Mouse (Mus musculus): ENCODE results near the gene Abca2.

Gene Abca2

DNA sequence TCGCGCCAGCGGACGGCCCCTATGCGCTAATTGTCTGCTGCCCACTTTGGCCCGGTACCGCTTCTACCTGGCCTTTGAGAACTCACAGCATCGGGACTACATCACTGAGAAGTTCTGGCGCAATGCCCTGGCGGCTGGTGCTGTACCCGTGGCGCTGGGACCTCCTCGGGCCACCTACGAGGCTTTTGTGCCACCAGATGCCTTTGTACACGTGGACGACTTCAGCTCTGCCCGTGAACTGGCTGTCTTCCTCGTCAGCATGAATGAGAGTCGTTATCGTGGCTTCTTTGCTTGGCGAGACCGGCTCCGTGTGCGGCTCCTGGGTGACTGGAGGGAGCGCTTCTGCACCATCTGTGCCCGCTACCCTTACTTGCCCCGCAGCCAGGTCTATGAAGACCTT lies 3.0 kb upstream of the Abca2 start:
- no peak for DNase-seq (ENCODE audit: low spot score)

DNA sequence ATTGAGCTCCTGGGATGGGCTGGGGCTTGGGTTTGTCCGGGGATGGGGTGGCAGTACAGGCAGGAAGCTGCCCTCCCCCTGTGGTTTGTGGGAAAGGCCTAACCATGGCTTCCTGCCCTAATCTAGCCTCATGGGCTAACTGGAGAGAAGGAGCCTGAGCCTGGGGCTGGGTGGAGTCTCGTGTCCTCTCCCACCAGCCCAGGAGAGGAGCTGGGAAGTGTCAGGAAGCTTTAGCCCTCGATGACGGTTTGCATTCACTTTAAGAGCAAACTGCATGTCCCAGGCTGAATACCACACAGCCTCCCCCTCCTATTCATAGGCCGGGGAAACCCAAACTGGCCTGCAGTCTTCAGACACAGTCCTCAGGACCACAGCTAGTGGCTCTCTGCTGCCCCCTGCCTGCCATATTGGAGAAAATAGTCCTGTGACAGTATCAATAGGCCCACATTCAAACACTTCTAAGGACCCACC lies 1.7 kb upstream of the Abca2 start:
- peak; percentile 66 for DNase-seq (ENCODE audit: low spot score)

DNA sequence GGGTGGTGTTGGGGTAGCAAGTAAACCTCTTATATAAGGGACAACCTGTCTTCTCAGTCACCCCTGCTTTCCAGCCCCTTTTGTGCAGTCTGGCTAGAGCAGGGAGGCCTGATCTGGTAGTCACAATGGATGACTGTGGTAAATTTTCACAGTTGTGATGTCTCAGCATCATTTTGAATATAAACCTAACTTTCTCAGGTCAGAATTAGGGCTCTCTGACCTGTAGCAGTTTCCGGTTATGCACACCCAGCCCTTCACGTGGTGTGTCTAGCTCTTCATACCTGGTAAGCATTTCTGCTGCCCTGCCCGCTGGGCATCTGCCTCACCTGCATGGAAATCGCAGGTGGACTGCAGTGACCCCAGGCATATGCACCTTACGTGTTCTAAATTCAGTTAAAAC lies 1.2 kb upstream of the Abca2 start:
- DNase-seq (ENCODE audit: low spot score): no peak

DNA sequence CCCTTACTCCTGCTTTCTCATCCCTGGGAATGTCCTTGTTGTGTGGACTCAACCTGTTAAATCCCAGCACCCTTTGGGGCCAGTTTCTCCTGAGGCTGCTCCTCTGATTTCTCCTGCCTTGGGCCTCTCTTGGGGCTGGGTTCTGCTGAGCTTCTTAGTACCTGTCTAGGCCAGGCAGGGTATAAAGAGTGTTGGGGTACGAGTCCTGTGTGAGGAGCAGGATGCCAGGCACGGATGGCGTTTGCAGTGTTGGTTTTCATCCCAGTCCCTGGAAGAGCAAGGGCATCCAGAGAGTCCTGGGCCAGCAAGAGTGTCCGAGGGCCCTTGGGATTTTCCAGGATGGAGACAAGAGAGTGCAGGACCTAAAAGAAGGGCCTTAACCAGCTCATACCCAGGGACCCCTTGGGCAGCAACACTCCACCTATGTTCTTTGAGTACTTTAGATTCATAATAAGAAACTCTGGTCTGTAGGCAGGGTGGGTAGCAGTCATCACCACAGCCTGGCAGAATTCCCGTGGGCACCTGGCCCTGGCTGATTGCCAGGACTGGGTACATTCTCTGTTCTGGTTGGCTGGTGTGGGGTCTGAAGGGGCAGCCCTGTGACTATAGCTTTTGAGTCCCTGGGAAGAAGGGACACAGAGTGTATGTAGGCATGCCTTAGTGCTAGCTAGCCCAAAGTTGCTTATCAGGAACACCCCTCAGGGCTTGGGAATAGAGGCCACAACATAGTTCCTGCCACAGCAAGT lies 1.1 kb downstream of the Abca2 start:
- DNase-seq (ENCODE audit: low spot score): no peak

DNA sequence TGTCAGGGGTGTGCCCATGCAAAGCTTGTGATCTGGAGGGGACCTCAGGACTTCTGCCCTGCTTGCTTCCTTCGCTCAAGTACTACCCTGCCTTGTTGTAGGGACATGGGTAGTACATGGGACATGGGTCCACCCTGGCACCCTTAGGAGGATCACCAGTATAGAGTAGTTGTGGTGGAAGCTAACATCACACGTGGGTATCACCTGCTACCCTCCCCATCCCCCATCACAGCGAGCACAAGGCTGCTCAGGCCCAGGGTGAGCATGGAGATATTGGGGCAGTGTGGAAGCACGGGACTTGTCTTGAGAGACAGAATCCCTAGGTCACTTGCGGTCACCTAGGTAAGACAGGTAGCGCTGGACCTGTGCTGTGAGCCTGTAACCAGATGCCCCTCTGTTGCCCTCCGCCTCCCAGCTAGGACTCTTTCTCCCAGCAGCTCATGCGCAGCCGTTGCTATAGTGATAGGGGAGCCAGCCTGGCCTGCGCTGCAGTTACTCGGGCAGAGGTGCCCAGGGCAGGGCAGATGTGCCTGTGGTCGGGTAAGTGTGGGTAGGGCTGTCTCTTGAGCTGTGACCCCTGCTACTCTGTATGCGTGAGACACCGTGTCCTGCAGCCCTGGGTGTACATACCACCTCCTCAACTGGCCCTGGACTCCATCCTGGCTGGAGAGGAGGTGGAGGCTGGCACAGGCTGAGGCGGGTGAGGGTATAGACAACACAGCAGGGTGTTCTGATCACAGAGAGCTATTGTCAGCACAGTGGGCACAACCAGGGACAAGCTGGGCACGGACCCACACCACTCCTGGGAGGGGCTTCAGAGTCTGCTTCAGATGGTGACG lies 2.1 kb downstream of the Abca2 start:
- DNase-seq (ENCODE audit: low spot score): no peak

DNA sequence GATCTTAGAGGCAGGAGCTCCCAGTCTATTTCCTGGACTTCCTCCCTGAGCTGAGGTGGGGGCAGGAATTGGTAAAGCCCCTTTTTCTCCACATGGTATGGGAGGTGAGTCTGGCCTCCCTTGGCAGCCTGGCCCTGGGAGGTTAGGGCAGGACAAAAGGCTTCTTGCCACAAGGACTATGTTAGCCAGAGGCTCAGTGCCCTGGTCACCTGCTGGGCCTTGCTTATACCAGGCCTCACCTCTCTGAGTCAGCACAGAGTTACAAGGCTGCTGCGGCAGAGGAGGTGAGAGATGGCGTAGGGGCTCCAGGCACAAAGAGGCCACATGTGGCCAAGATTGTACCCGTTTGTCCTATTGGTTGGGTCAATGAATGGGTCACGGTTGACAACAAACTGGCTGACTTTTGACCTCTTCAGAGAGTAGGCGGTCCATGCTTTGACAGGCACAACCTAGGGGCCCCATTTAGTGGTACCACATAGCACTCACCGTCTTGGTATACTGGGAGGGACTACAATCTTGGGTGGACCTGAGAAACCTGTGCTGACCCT lies 2.9 kb downstream of the Abca2 start:
- no peak for DNase-seq (ENCODE audit: low spot score)

DNA sequence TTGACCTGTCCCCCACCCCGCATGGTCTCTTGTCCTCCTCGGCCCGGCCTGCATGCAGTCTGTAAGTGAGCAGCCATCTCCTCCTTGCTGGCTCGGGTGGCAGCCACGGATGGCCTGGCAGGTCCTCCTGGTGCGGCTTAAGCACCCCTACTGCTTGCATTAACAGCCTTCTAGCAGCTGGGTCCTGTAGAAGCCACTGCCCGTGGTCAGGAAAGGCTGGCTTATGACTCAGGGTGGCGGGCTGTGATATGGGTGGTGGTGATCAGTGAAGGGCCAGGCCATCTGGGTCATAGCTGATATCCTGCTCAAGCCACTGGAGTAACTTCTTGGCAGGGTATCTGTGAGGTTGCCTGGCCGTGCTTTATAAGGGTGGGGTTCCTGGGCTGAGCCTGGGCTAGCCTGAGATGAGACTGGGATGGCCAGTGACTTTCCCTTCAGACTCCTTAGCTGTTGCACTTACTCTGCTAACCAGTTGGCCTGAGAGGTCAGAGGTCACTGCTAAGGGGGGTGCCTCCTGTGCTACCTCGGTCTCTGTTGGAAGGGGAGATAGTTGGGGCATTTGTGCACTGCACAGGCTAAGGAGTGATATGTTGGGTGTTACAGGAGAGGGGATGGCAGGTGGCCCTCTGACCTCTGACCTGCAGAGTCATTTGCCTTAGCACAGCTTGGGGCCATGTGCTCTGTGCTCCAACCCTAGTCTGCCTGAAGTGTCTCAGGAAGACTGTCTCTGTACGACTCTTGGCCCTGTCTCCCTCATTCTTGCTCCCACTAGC lies 4.0 kb downstream of the Abca2 start:
- DNase-seq (ENCODE audit: low spot score): no peak

DNA sequence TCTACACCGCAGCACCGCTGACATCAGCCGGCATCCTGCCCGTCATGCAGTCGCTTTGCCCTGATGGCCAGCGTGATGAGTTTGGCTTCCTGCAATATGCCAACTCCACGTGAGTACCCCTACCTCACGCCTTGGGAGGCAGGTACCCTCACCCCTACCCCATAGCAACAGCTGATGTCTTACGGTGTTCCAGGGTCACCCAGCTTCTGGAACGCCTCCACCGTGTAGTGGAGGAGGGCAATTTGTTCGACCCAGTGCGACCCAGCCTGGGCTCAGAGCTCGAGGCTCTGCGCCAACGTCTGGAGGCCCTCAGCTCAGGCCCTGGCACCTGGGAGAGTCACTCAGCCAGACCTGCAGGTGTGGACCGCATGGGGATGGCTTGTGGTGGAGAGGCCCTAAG lies 4.6 kb downstream of the Abca2 start:
- no peak for DNase-seq (ENCODE audit: low spot score)

DNA sequence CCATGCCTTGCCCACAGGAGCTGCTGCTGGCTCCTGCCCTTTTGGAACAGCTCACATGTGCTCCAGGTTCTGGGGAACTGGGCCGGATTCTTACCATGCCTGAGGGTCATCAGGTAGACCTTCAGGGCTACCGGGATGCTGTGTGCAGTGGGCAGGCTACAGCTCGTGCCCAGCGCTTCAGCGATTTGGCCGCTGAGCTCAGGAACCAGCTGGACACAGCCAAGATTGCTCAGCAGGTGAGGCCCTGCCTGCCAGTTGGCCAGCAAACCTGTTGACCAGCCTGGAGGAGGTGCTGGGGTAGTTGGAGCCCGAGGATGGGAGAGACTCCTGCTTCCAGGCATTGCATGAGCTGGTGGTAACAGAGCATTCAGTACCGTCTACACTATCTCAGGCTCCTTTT lies 5.8 kb downstream of the Abca2 start:
- DNase-seq (ENCODE audit: low spot score): no peak

DNA sequence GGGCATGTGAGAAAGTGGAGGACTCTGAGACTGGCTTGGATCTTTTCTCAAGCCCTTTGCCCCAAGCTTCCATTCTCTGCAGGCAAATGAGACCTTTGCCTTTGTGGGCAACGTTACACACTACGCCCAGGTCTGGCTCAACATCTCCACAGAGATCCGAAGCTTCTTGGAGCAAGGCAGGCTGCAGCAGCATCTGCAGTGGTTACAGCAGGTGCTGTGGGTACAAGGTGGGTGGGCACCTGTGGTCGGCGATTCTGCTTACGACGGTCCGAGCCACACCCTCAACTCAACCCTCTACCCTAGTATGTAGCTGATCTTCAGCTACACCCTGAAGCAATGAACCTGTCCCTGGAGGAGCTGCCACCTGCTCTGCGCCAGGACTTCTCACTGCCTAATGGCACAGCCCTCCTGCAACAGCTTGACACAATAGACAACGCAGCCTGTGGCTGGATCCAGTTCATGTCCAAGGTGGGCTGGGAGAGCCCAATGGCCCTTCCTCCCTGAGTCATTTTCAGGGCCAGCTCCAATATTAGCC lies 7.8 kb downstream of the Abca2 start:
- DNase-seq (ENCODE audit: low spot score): no peak

DNA sequence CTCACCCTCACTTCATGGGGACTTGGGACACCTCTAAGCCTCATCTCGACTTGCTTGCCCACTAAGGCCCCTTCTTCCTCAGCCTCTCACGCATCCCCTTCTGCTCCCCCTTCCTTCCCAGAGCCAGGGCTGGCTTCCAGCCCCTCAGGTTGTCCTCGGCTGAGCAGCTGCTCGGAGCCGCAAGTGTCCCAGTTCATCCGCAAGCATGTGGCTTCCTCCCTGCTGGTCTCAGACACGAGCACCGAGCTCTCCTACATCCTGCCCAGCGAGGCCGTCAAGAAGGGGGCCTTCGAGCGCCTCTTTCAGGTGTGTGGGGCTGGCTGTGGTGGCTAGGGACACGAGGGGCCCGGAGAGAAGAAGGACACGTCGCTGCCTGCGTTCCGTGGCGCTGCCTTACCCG lies 12.6 kb downstream of the Abca2 start:
- DNase-seq (ENCODE audit: low spot score): no peak

DNA sequence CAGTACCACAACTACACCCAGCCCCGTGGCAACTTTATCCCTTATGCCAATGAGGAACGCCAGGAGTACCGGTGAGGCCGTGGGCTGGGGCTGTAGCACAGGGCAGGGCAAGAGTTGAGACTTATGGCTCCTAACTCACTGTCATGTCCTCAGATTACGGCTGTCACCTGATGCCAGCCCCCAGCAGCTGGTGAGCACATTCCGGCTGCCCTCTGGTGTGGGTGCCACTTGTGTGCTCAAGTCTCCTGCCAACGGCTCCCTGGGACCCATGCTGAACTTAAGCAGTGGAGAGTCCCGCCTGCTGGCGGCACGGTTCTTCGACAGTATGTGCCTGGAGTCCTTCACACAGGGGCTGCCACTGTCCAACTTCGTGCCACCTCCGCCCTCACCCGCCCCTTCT lies 14.2 kb downstream of the Abca2 start:
- no peak for DNase-seq (ENCODE audit: low spot score)

DNA sequence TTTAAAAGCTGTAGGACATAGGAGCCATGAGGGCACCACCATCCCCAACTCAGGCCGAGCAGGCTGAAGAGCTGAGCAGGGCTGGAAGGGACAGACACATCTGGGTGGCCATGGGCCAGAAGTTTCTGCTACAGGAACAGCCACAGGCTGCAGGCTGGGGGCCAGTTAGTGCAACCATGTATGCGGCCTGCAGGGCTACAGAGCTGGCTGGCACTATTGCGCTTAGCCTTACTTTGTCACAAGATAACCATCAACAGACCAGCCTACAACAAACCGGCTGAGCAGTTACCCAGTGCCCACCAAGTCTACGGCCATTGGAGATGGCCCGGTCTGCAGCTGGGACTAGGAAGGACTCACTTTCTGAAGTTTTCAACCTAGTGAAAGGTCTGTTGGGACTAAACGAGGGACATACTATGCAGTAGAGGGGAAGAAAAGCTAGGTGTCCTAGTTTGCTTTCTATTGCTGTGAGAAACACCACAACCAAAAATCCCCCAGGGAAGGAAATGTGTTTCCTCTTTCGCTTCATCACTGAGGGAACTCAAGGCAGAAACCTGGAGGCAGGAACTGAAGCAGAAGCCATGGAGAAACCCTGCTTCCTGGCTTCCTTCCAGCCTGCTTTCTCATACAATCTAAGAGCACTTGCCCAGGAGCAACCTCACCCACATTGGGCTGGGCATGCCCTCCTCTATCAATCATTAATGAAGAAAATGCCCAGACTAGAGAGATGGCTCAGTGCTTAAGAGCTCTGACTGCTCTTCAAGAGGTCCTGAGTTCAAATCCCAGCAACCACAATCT lies 22.5 kb downstream of the Abca2 start:
- no peak for DNase-seq (ENCODE audit: low spot score)

DNA sequence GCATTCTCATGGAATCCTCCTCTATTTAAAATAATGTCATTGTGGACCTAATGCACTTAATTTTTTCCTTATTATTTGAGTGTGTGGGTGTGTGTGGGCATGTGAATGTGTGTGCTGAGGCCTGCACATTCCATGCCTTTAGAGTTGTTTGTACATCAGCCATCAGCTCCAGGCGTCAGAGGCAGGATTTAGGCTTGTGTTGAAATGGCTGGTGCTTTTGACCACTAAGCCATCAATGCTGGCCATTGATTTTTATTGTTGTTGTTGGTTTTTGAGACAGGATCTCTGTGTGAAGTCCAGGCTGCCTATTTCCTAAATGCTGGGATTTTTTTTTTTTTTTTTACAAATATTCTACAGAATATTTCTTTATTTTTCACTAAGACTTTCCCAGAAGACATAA lies 24.4 kb downstream of the Abca2 start:
- DNase-seq (ENCODE audit: low spot score): no peak

DNA sequence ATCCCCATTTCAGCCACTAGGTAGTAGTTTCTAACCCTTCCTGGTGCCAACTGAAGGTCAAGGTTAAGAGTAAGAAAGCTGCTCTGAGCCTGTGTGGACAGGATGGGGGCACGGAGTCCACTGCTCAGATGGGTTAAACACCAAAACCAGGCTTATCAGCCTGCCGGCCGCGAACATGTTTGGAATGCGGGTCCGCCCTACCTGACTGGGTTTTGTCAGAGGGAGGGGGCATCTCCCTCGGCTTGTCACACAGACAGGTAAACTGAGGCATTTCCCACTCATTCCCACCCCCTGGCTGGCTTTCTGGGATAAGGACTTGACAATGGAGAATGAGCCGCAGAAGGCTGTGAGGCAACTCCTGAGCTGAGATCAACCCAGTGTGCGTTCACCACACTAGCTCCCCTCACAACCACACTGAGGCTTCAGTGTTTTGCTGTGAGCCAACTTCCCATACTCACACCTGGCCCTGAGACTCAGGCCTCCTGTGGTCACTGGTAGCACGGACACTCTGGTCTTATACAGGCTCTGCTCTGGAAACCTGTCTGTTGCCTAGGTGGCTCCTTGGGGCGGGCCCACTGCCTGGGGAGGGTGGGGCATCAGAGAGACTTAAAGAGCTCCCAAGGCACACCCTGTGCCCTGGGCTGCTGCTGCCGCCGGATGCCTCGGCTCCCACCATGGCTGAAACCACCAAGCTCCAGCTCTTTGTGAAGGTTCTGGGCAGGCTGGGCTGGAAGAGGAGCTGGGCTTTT lies 27.9 kb downstream of the Abca2 start, which contains the start of gene Clic3:
Clic3 (plus strand) TSS at position 634 of the 749 bp plus-strand sequence.
- DNase-seq (ENCODE audit: low spot score): no peak

DNA sequence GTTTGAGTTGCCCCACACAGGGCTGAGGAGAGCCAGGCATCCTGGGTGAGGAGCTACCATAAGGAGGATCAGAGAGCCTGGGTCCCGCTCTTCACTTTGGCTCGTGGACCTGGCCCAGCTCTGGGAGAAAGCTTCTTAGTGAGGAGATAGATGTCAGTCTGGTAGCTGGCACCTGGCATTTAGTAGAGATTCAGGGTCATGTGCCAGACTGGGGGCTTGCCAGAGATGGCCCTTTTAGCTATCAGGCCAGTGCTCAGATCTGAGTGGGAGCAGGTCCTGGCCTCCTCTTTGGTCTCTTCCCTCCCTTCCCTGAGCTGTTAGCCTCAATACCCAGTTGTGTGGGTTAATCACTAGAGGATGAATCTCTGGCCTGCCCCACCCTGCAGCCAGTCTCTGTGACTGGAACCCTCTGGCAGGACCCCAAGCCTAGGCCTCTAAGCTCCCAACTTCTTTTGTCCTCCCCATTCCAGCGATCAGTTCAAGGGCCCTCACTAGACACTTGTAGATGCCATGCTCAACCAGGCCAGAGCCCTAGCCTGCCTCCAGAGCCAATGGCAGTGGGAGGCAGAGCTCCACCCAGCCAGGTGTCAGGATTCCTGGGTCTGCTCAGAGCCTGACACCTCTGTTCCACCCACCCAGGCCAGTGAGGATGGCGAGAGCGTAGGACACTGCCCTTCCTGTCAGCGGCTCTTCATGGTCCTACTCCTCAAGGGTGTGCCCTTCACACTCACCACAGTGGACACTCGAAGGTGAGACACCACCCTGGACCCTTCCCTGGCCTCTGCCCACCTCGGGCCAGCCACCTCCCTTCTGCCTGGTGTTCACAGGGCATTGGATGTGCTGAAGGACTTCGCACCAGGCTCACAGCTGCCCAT lies 28.8 kb downstream of the Abca2 start:
- DNase-seq (ENCODE audit: low spot score): no peak

DNA sequence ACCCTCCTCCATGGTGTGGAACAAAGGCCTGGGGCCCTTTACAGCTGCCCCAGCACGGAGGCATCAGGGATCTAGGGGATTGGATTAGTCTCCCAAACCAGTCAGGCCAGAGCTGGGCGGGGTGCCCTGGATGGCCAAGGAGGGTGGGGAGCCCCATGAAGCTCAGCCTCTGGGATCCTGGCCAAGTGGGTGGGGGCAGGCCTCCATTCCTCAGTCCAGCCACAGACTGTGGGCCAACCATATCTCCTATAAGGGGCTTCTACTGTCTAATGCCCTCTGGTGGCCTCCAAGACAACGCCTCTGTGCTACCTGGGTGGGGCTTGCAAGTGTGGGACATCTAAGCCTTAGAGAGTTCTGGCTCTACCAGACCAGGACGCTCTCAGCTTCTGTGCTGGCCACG lies 30.4 kb downstream of the Abca2 start:
- DNase-seq (ENCODE audit: low spot score): no peak

DNA sequence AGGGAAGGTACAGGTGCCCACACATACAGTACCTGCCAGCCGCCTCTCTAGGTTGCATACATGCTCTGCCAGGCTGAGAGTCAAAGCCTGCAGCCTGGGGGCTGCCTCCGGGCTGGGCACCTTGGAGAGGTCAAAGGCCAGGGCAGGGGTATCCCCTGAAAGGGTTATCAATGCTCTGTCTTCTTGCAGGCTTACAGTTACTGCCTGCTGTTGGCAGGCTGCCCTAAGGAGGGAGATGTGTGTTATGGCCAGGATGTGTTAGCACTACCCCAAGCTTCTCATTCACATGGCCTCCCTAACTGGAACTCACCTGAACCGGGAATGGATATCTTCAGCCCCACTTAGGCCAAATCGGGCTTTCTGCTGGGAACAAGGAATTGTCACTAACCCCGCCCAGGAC lies 31.6 kb downstream of the Abca2 start:
- DNase-seq (ENCODE audit: low spot score): no peak

DNA sequence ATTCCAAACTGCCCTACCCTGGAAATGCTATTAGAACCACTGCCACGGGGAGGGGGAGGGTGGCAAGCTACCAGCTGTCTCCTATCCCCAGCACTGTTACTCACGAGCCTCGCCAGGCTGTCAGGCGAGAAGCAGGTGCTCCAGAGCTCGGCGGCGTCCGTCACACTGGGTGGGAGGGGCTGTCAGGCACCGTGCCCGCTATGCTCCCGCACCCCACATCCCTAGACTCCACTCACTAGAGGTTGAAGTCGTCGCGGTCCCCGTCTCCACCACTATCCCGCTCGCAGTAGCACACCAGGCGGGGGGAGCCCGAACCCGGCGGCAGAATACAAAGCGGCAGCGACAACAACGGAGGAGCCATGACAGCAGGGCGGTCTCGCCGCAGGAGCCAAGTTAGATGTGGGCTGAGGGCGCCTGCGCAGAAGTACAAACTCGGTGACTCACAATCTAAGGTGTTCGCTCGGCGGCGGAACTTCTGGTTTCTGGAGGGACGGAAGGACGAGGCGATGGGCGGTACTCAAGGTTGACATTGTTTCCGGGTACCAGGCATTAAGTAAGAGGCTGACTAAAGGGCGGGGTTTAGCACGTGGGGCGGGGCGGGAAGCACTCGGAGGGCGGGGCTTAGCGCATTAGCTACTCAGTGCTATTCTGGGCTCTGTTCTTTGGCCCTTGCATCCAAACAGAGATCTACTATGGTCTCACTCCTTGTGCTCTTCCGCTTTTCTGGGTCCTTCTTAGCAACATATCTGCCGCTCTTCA lies 32.2 kb downstream of the Abca2 start, which contains the start of gene Paxx:
Paxx (minus strand) TSS at position 544 of the 759 bp plus-strand sequence.
- peak; percentile 96 for DNase-seq (ENCODE audit: low spot score)

All from c-Kit-positive CD71-positive TER-119-positive erythroid progenitor cells, embryonic 14.5 days (primary cell).